Mouse (Mus musculus) MEL (cell line): ENCODE data around the gene Pacsin2. TPM values are rescaled to one million over a fixed set of nuclear protein-coding genes. Genes with fewer than 3 reads are reported as not detected.

ENCODE experiments used
- DNase-seq: peaks from one replicate; pipeline ENCODE4 v3.0.0; 2011; ENCODE audit warnings: low read depth, low spot score
- H3K27ac ChIP-seq: 2 replicates; pipeline ENCODE4 v1.5.1; 2012; ENCODE audit warnings: low read depth, mild to moderate bottlenecking, control low read depth, low read length, moderate library complexity; ENCODE audit not compliant: control insufficient read depth
- H3K27me3 ChIP-seq, 2 experiments: fragments of 150-350 bp in 1 of 2; sonication (generic) in 1 of 2; 2 replicates each; pipeline ENCODE4 v1.6.1; 2012; ENCODE audit warnings: low read length in 2 of 2, mild to moderate bottlenecking in 2 of 2, improper control_type of control experiment in 1 of 2, moderate library complexity in 1 of 2; ENCODE audit not compliant: insufficient read depth in 2 of 2, control insufficient read depth in 1 of 2
- H3K36me3 ChIP-seq, 2 experiments: 2 replicates each; pipeline ENCODE4 v1.6.1; 2012 to 2014; ENCODE audit warnings: low read length in 2 of 2, improper control_type of control experiment in 1 of 2, inconsistent platforms in 1 of 2, mild to moderate bottlenecking in 1 of 2; ENCODE audit not compliant: insufficient read depth in 2 of 2, control insufficient read depth in 1 of 2
- H3K4me1 ChIP-seq, 2 experiments: fragments of 150-350 bp in 1 of 2; sonication (generic) in 1 of 2; 2 replicates each; pipeline ENCODE4 v1.6.1; 2012; ENCODE audit warnings: low read length in 2 of 2, improper control_type of control experiment in 1 of 2, mild to moderate bottlenecking in 1 of 2; ENCODE audit not compliant: insufficient read depth in 2 of 2, control insufficient read depth in 1 of 2
- H3K4me3 ChIP-seq, 2 experiments: fragments of 150-350 bp in 1 of 2; sonication (generic) in 1 of 2; 2 replicates each; pipeline ENCODE4 v1.5.1; 2012; ENCODE audit warnings: low read depth in 2 of 2, low read length in 2 of 2, mild to moderate bottlenecking in 2 of 2, moderate library complexity in 2 of 2, control low read depth in 1 of 2, improper control_type of control experiment in 1 of 2; ENCODE audit not compliant: control insufficient read depth in 1 of 2, insufficient read depth in 1 of 2
- H3K79me2 ChIP-seq: 2 replicates; pipeline ENCODE4 v1.6.1; 2012; ENCODE audit warnings: mild to moderate bottlenecking, low read length, moderate library complexity; ENCODE audit not compliant: control insufficient read depth, poor library complexity, insufficient read depth
- H3K9ac ChIP-seq: 2 replicates; pipeline ENCODE4 v1.6.1; 2012; ENCODE audit warnings: low read depth, mild to moderate bottlenecking, control low read depth, low read length, moderate library complexity; ENCODE audit not compliant: control insufficient read depth, poor library complexity, severe bottlenecking
- H3K9me3 ChIP-seq: fragments of 150-350 bp; sonication (generic); replicated peaks from 2 replicates; pipeline ENCODE4 v1.6.1; 2012; ENCODE audit warnings: mild to moderate bottlenecking, low read length, improper control_type of control experiment, moderate library complexity; ENCODE audit not compliant: insufficient read depth
- BHLHE40 ChIP-seq: IDR thresholded peaks from 2 replicates; pipeline ENCODE4 v1.6.1; 2012; ENCODE audit warnings: low read depth, mild to moderate bottlenecking, inconsistent platforms, low read length, improper control_type of control experiment, borderline replicate concordance
- CTCF ChIP-seq, 3 experiments: IDR thresholded peaks in 2 of 3; conservative IDR thresholded peaks in 1 of 3; 2 replicates each; pipeline ENCODE4 v1.5.1; 2011 to 2012; ENCODE audit warnings: low read length in 3 of 3, low read depth in 2 of 3, mild to moderate bottlenecking in 2 of 3, improper control_type of control experiment in 1 of 3, inconsistent platforms in 1 of 3, mixed read lengths in 1 of 3, moderate library complexity in 1 of 3; ENCODE audit not compliant: control insufficient read depth in 1 of 3, insufficient read depth in 1 of 3, poor library complexity in 1 of 3, severe bottlenecking in 1 of 3
- EP300 ChIP-seq, 2 experiments: IDR thresholded peaks; 2 replicates each; pipeline ENCODE4 v1.6.1; 2011; ENCODE audit warnings: improper control_type of control experiment in 2 of 2, low read length in 2 of 2, low read depth in 1 of 2, mild to moderate bottlenecking in 1 of 2
- KAT2A ChIP-seq: conservative IDR thresholded peaks from 2 replicates; pipeline ENCODE4 v1.6.1; 2012; ENCODE audit warnings: low read depth, low read length, improper control_type of control experiment, inconsistent platforms
- MYB ChIP-seq: IDR thresholded peaks from 2 replicates; pipeline ENCODE4 v1.6.1; 2011; ENCODE audit warnings: mild to moderate bottlenecking, low read depth, low read length, improper control_type of control experiment
- POLR2AphosphoS2 ChIP-seq: IDR thresholded peaks from 2 replicates; pipeline ENCODE4 v1.6.1; 2011; ENCODE audit warnings: low read length, improper control_type of control experiment
- RAD21 ChIP-seq: IDR thresholded peaks from 2 replicates; pipeline ENCODE4 v1.6.1; 2011; ENCODE audit warnings: mild to moderate bottlenecking, low read depth, low read length, improper control_type of control experiment
- RCOR1 ChIP-seq: IDR thresholded peaks from 2 replicates; pipeline ENCODE4 v1.6.1; 2012; ENCODE audit warnings: low read depth, mild to moderate bottlenecking, inconsistent platforms, low read length, improper control_type of control experiment
- SMC3 ChIP-seq: IDR thresholded peaks from 2 replicates; pipeline ENCODE4 v1.6.1; 2011; ENCODE audit warnings: low read depth, low read length, improper control_type of control experiment
- TBP ChIP-seq: IDR thresholded peaks from 2 replicates; pipeline ENCODE4 v1.8.0; 2011; ENCODE audit warnings: low read depth, low read length, improper control_type of control experiment
- TCF12 ChIP-seq: IDR thresholded peaks from 2 replicates; pipeline ENCODE4 v1.6.1; 2014; ENCODE audit warnings: low read depth, mild to moderate bottlenecking, inconsistent platforms, low read length, improper control_type of control experiment, moderate library complexity
- ZC3H11A ChIP-seq: IDR thresholded peaks from 2 replicates; pipeline ENCODE4 v1.6.1; 2012; ENCODE audit warnings: low read depth, mild to moderate bottlenecking, inconsistent platforms, low read length, improper control_type of control experiment
- ZKSCAN1 ChIP-seq: IDR thresholded peaks from 2 replicates; pipeline ENCODE4 v1.6.1; 2012; ENCODE audit warnings: low read depth, mild to moderate bottlenecking, inconsistent platforms, low read length, improper control_type of control experiment, moderate library complexity
- polyA plus RNA-seq, 2 experiments: library from polyadenylated mRNA; stranded (reverse) in 1 of 2; unstranded in 1 of 2; fragments of >175 nt in 1 of 2; fragments of >200 nt in 1 of 2; gene quantifications; 2 replicates each; pipeline versions ENCODE4 v1.2.1 to v1.2.4; 2012; ENCODE audit warnings: low replicate concordance in 2 of 2, low read depth in 1 of 2; ENCODE audit not compliant: insufficient read length in 2 of 2, insufficient read depth in 1 of 2, missing spikeins in 1 of 2
- total RNA-seq: library from RNA; depleted of rRNA; stranded (reverse); fragments of 300-350 nt; gene quantifications from 2 replicates; pipeline ENCODE4 v1.2.3, GENCODE M21; 2012; rRNA removed

The Pacsin2 gene
- total and polyA plus RNA-seq, 3 experiments: 58.7 to 425 (median 103) TPM

DNA sequence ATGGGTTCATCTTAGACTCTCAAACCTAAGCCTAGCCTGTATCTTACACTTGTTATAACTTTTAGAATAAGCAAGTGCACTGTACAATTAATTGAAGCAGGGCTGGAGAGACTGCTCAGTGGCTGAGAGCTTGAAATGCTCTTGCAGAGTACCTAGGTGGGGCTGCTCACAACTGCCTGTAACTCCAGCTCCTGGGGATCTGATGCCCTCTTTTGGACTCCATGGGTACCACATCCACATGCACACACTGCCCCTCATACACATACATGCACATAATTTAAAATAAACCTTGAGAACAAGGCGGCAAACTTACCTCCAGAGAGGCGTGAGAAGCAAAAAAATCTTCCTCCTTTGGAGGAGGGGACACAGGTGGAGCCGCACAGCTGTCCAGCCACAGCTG, 132.0 kb downstream of the Pacsin2 start:
- no peak overlapping the region for H3K9ac ChIP-seq
- H3K27me3 ChIP-seq: no peaks in the 10 kb centered on the region
- H3K4me1 ChIP-seq: no peaks in the 10 kb centered on the region
- no peaks in the 10 kb centered on the region for H3K79me2 ChIP-seq
- peak; percentile 37 for DNase-seq
- no peak overlapping the region for H3K27ac ChIP-seq
- TF ChIP-seq BHLHE40 (no peak), RCOR1 (no peak), MYB (no peak), EP300 (IDR thresholded peaks at IDR 0.05; ENCODE audit: low read depth in 1 of 2, low read length in 2 of 2) (no peak), ZC3H11A (peak; percentile 22; the same call in 1 of the 2 replicates), TBP (no peak), KAT2A (no peak), POLR2AphosphoS2 (no peak), TCF12 (no peak), RAD21 (peak; percentile 50), SMC3 (peak; percentile 46), CTCF (IDR thresholded peaks at IDR 0.05 in 2 of 3, conservative IDR thresholded peaks at IDR 0.05 in 1 of 3; ENCODE audit: control insufficient read depth in 1 of 3, insufficient read depth in 1 of 3, low read depth in 2 of 3, low read length in 3 of 3, poor library complexity in 1 of 3, severe bottlenecking in 1 of 3) (peak; percentile 29 to 61 (median 38); a peak in 5 of 6 replicates)
- no peaks in the 10 kb centered on the region for H3K9me3 ChIP-seq
- H3K4me3 ChIP-seq: no peak overlapping the region
- H3K36me3 ChIP-seq: no peaks in the 10 kb centered on the region; a peak in 1 of 4 replicates

DNA sequence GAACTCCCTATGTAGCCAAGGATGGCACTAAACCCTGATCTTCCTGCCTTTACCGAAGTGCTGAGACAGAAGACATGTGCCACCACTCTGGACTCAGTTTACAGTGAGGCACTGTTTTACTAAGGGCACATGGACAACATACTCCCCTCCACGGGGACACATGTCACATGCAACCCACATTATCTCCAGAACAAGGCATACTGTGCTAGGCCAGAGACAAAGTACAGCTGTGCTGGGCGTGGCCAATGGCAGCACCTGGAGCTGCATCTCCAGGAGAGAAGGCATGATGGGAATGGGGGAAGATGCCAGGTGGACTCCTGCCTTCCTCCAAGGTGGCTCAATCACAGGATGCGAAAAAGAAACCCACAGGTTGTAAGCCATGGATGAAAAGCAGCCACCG, 135.5 kb downstream of the Pacsin2 start:
- TF ChIP-seq ZKSCAN1: no peak
- H3K27ac ChIP-seq: no peak overlapping the region
- H3K9ac ChIP-seq: no peak overlapping the region
- H3K27me3 ChIP-seq: no peaks in the 10 kb centered on the region
- no peaks in the 10 kb centered on the region for H3K9me3 ChIP-seq
- DNase-seq: no peak
- H3K36me3 ChIP-seq: no peaks in the 10 kb centered on the region; a peak in 1 of 4 replicates
- no peak overlapping the region for H3K4me3 ChIP-seq
- no peaks in the 10 kb centered on the region for H3K4me1 ChIP-seq
- H3K79me2 ChIP-seq: no peaks in the 10 kb centered on the region

Other genes with a start within 250 kb of the Pacsin2 start
- gene A4galt, start 212.8 kb downstream of the Pacsin2 start, total RNA-seq: not detected in 2 replicates
- gene A4galt, start 212.8 kb downstream of the Pacsin2 start, polyA plus RNA-seq: not detected
- 8.2 and 8.6 TPM in 2 replicates for gene Arfgap3, start 114.4 kb downstream of the Pacsin2 start, total RNA-seq
- gene Arfgap3, start 114.4 kb downstream of the Pacsin2 start, polyA plus RNA-seq: 10 to 100 TPM in 1 of 2 experiments, not detected in 1; 12.4 TPM
- gene Ttll1, start 46.3 kb upstream of the Pacsin2 start, total RNA-seq: 3.4 and 4.4 TPM in 2 replicates
- 10 to 100 TPM in 1 of 2 experiments, not detected in 1; 14.1 TPM for gene Ttll1, start 46.3 kb upstream of the Pacsin2 start, polyA plus RNA-seq
- 5.1 and 7.6 TPM in 2 replicates for gene Bik, start 62.3 kb upstream of the Pacsin2 start, total RNA-seq
- 10 to 100 TPM in 1 of 2 experiments, not detected in 1; 10.2 TPM for gene Bik, start 62.3 kb upstream of the Pacsin2 start, polyA plus RNA-seq
- gene Tspo, start 99.0 kb upstream of the Pacsin2 start, total RNA-seq: 61.3 and 80.0 TPM in 2 replicates
- gene Tspo, start 99.0 kb upstream of the Pacsin2 start, polyA plus RNA-seq: 10 to 100 TPM in 1 of 2 experiments, not detected in 1; 66.5 TPM
- 32.6 and 35.9 TPM in 2 replicates for gene Mcat, start 99.2 kb upstream of the Pacsin2 start, total RNA-seq
- 10 to 100 TPM in 1 of 2 experiments, not detected in 1; 28.8 TPM for gene Mcat, start 99.2 kb upstream of the Pacsin2 start, polyA plus RNA-seq
- 41.9 and 43.9 TPM in 2 replicates for gene Ttll12, start 130.6 kb upstream of the Pacsin2 start, total RNA-seq
- gene Ttll12, start 130.6 kb upstream of the Pacsin2 start, polyA plus RNA-seq: 10 to 100 TPM in 1 of 2 experiments, not detected in 1; 76.5 TPM